Comparison of ENCODE assay signal across 31 mouse cellular contexts in the genomic region with DNA sequence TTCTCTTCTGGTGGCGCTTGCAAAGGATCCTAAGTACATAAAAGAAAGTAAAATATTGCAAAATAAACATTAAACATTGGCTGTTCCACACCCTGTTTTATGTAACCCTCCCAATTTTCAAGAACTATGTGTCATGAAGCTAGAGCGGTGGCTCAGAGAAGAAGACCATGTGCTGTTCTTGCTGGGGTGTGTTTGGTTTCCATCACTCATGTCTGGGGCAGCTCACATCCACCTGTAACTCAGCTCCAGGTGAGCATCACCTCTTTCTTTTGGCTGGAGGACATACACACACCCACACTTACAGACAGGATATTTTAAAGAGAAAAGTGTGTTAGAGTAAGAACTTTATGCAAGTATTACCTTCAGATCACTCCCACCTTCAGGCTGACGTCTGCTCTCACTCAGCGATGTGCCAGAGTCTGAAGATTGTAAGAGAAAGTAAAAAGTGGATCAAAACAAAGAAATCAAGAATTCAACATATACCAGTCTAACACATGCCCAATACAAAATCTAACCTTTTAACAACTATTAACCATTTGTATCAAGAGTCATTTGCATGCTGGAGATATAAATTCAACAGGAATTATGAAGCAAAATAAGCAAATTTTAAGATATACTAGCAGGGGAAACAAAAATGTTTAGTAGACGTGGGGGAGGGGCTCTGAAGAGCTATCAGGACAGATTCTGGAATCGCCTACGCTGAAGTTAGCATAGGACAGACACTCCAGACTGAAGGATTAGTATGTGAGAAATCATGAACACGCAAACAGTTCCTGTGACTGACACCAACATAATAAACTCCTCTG.
"Had no signal": no experiment of that assay in that cellular context is flagged by ENCODE, and none has a peak within 500 bp of the region (broad histone marks: within the 10 kb centered on the region; RNA-seq: fewer than 3 reads in every experiment).

No protein-coding gene starts in this region.

- H3K9me3 ChIP-seq: limb, embryonic 10.5 days; limb, embryonic 12.5 days; limb, embryonic 13.5 days; limb, embryonic 15.5 days; liver, embryonic 13.5 days; liver, embryonic 15.5 days; lung, embryonic 15.5 days; megakaryocyte, embryonic 14.5 days; midbrain, embryonic 10.5 days; midbrain, embryonic 12.5 days; midbrain, embryonic 13.5 days; midbrain, embryonic 15.5 days; neural tube, embryonic 12.5 days had no signal

- H3K9ac ChIP-seq: limb, embryonic 12.5 days; limb, embryonic 13.5 days; limb, embryonic 15.5 days; liver, embryonic 12.5 days; liver, embryonic 13.5 days; liver, embryonic 14.5 days; liver, embryonic 15.5 days; liver, postnatal 0 days; lung, embryonic 14.5 days; lung, embryonic 15.5 days; midbrain, embryonic 12.5 days; midbrain, embryonic 13.5 days; midbrain, embryonic 15.5 days; neural tube, embryonic 12.5 days had no signal

- H3K4me3 ChIP-seq: limb, embryonic 10.5 days; limb, embryonic 12.5 days; limb, embryonic 13.5 days; limb, embryonic 15.5 days; liver, embryonic 12.5 days; liver, embryonic 13.5 days; liver, embryonic 15.5 days; lung, embryonic 15.5 days; megakaryocyte, embryonic 14.5 days; midbrain, embryonic 10.5 days; midbrain, embryonic 12.5 days; midbrain, embryonic 13.5 days; midbrain, embryonic 15.5 days; myocyte; neural tube, embryonic 12.5 days had no signal

- H3K27me3 ChIP-seq: limb, embryonic 12.5 days; limb, embryonic 13.5 days; limb, embryonic 15.5 days; liver, embryonic 12.5 days; liver, embryonic 13.5 days; liver, embryonic 15.5 days; lung, embryonic 15.5 days; megakaryocyte, embryonic 14.5 days; midbrain, embryonic 12.5 days; midbrain, embryonic 13.5 days; midbrain, embryonic 15.5 days; neural tube, embryonic 12.5 days had no signal

- ATAC-seq: liver, embryonic 12.5 days; liver, postnatal 0 days; midbrain, embryonic 13.5 days; midbrain, embryonic 15.5 days; midbrain, embryonic 16.5 days had no signal

- H3K4me1 ChIP-seq: limb, embryonic 10.5 days; limb, embryonic 12.5 days; limb, embryonic 13.5 days; limb, embryonic 15.5 days; liver, embryonic 12.5 days; lung, embryonic 15.5 days; midbrain, embryonic 10.5 days; midbrain, embryonic 12.5 days; midbrain, embryonic 13.5 days; midbrain, embryonic 15.5 days; neural tube, embryonic 12.5 days had no signal

- H3K4me2 ChIP-seq: limb, embryonic 12.5 days; limb, embryonic 13.5 days; limb, embryonic 15.5 days; liver, embryonic 11.5 days; liver, embryonic 12.5 days; liver, embryonic 13.5 days; liver, embryonic 15.5 days; lung, embryonic 14.5 days; lung, embryonic 15.5 days; midbrain, embryonic 11.5 days; midbrain, embryonic 12.5 days; midbrain, embryonic 13.5 days; midbrain, embryonic 15.5 days; neural tube, embryonic 12.5 days had no signal

- DNase-seq: left cerebral cortex, postnatal 4 days; liver; liver, embryonic 13.5 days; liver, postnatal 0 days; lung, adult 18-20 months; lung, adult 2 months; lung, embryonic 14.5 days; lung, postnatal 10 days; lung, postnatal 14 days; lung, postnatal 36 days; lung, postnatal 4 days; midbrain, embryonic 14.5 days had no signal

- H3K27ac ChIP-seq: limb, embryonic 10.5 days; limb, embryonic 12.5 days; limb, embryonic 13.5 days; limb, embryonic 15.5 days; liver, embryonic 12.5 days; liver, embryonic 13.5 days; liver, embryonic 14.5 days; liver, embryonic 15.5 days; lung, embryonic 15.5 days; macrophage; midbrain, embryonic 10.5 days; midbrain, embryonic 12.5 days; midbrain, embryonic 13.5 days; midbrain, embryonic 15.5 days; neural tube, embryonic 12.5 days had no signal
